Mouse (Mus musculus) lung, embryonic 16.5 days (tissue): ENCODE measurements around the gene Neurog3. TPM values are rescaled to one million over a fixed set of nuclear protein-coding genes. Genes with fewer than 3 reads are reported as not detected.

Experiments
- polyA plus RNA-seq: library from polyadenylated mRNA; unstranded; fragments of >200 nt; fragmentation: Nextera tagmentation; extraction: Ambion mirVana; gene quantifications from 2 replicates; pipeline ENCODE4 v1.2.1, GENCODE M21; 2015

Neurog3 gene
- polyA plus RNA-seq, 1 experiment from 2014 or later = not detected

Other genes with a start within 250 kb of the Neurog3 start
- gene Col13a1, start 154.0 kb upstream of the Neurog3 start, polyA plus RNA-seq = 25.7 and 26.5 TPM in 2 replicates
- 16.2 and 18.4 TPM in 2 replicates for gene Fam241b, start 10.8 kb downstream of the Neurog3 start, polyA plus RNA-seq
- gene Tspan15, start 98.2 kb downstream of the Neurog3 start, polyA plus RNA-seq = 96.1 and 116 TPM in 2 replicates
- gene Tacr2, start 119.3 kb downstream of the Neurog3 start, polyA plus RNA-seq = 0.72 and 0.87 TPM in 2 replicates
- gene Hk1, start 246.8 kb downstream of the Neurog3 start, polyA plus RNA-seq = 39.3 and 46.0 TPM in 2 replicates